Mouse (Mus musculus) heart, postnatal 0 days (tissue): ENCODE data around the gene Ano1.

Experiments
- CTCF ChIP-seq: IDR thresholded peaks from 2 replicates; pipeline ENCODE4 v1.5.1; 2016; ENCODE audit warnings: antibody characterized with exemption, control low read depth, low read depth
- EP300 ChIP-seq: IDR thresholded peaks from 2 replicates; pipeline ENCODE4 v1.6.1; 2016; ENCODE audit warnings: antibody characterized with exemption, low read depth

DNA sequence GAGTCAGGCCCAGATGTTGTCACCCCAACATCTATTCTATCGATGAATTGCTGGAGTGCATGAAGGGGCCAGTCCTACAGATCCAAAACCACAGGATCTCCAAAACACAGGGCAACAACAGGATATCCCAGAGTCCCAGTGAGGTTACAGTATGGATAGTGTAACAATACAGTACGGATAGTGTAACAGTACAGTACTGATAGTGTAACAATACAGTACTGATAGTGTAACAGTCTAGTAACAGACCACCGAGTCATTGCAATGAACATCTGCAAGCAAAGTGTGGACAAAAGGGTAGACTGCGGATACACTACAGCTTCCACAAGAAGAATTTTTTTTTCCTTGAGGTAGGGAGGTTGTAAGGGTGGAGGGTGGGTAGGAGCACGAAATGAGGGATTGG, 210.4 kb downstream of the Ano1 start:
- TF ChIP-seq CTCF: no peak
- TF ChIP-seq EP300: no peak
